Mouse (Mus musculus) MEL (cell line): ENCODE results near the gene Vwa3a.

Experiments used
- CHD2 ChIP-seq: IDR thresholded peaks from 2 replicates; pipeline ENCODE4 v1.6.1; 2011; ENCODE audit warnings: low read length, improper control_type of control experiment
- CTCF ChIP-seq, 3 experiments: IDR thresholded peaks in 2 of 3; conservative IDR thresholded peaks in 1 of 3; 2 replicates each; pipeline ENCODE4 v1.5.1; 2011 to 2012; ENCODE audit warnings: low read length in 3 of 3, low read depth in 2 of 3, mild to moderate bottlenecking in 2 of 3, improper control_type of control experiment in 1 of 3, inconsistent platforms in 1 of 3, mixed read lengths in 1 of 3, moderate library complexity in 1 of 3; ENCODE audit not compliant: control insufficient read depth in 1 of 3, insufficient read depth in 1 of 3, poor library complexity in 1 of 3, severe bottlenecking in 1 of 3
- ELF1 ChIP-seq: IDR thresholded peaks from 2 replicates; pipeline ENCODE4 v1.6.1; 2014; ENCODE audit warnings: low read depth, mild to moderate bottlenecking, inconsistent platforms, low read length, improper control_type of control experiment, moderate library complexity
- EP300 ChIP-seq, 2 experiments: IDR thresholded peaks; 2 replicates each; pipeline ENCODE4 v1.6.1; 2011; ENCODE audit warnings: improper control_type of control experiment in 2 of 2, low read length in 2 of 2, low read depth in 1 of 2, mild to moderate bottlenecking in 1 of 2
- GABPA ChIP-seq: IDR thresholded peaks from 2 replicates; pipeline ENCODE4 v1.6.1; 2012; ENCODE audit warnings: low read depth, mild to moderate bottlenecking, inconsistent platforms, low read length, improper control_type of control experiment, moderate library complexity
- HCFC1 ChIP-seq: IDR thresholded peaks from 2 replicates; pipeline ENCODE4 v1.6.1; 2012; ENCODE audit warnings: low read depth, mild to moderate bottlenecking, inconsistent platforms, low read length, improper control_type of control experiment, moderate library complexity
- MAX ChIP-seq: IDR thresholded peaks from 2 replicates; pipeline ENCODE4 v1.6.1; 2011; ENCODE audit warnings: low read length, improper control_type of control experiment
- MXI1 ChIP-seq: IDR thresholded peaks from 2 replicates; pipeline ENCODE4 v1.6.1; 2011; ENCODE audit warnings: mild to moderate bottlenecking, low read depth, low read length, improper control_type of control experiment
- POLR2A ChIP-seq, 2 experiments: IDR thresholded peaks; 2 replicates each; pipeline ENCODE4 v1.6.1; 2011 to 2012; ENCODE audit warnings: low read length in 2 of 2, mild to moderate bottlenecking in 2 of 2, control low read depth in 1 of 2, improper control_type of control experiment in 1 of 2, low read depth in 1 of 2, moderate library complexity in 1 of 2; ENCODE audit not compliant: control insufficient read depth in 1 of 2, insufficient read depth in 1 of 2, poor library complexity in 1 of 2
- SMC3 ChIP-seq: IDR thresholded peaks from 2 replicates; pipeline ENCODE4 v1.6.1; 2011; ENCODE audit warnings: low read depth, low read length, improper control_type of control experiment
- TAL1 ChIP-seq: IDR thresholded peaks from 2 replicates; pipeline ENCODE4 v1.6.1; 2012; ENCODE audit warnings: mild to moderate bottlenecking, inconsistent platforms, low read length, moderate library complexity, mixed read lengths
- USF1 ChIP-seq: IDR thresholded peaks from 2 replicates; pipeline ENCODE4 v1.6.1; 2014; ENCODE audit warnings: low read depth, mild to moderate bottlenecking, inconsistent platforms, low read length, improper control_type of control experiment, moderate library complexity
- ZC3H11A ChIP-seq: IDR thresholded peaks from 2 replicates; pipeline ENCODE4 v1.6.1; 2012; ENCODE audit warnings: low read depth, mild to moderate bottlenecking, inconsistent platforms, low read length, improper control_type of control experiment
- ZMIZ1 ChIP-seq: IDR thresholded peaks from 2 replicates; pipeline ENCODE4 v1.6.1; 2012; ENCODE audit warnings: low read depth, mild to moderate bottlenecking, inconsistent platforms, low read length, improper control_type of control experiment, moderate library complexity

- TF ChIP-seq CTCF (IDR thresholded peaks at IDR 0.05 in 2 of 3, conservative IDR thresholded peaks at IDR 0.05 in 1 of 3; ENCODE audit: control insufficient read depth in 1 of 3, insufficient read depth in 1 of 3, low read depth in 2 of 3, low read length in 3 of 3, poor library complexity in 1 of 3, severe bottlenecking in 1 of 3) (no peak), CHD2 (no peak), TAL1 (no peak), ELF1 (no peak), POLR2A (IDR thresholded peaks at IDR 0.05; ENCODE audit: control insufficient read depth in 1 of 2, insufficient read depth in 1 of 2, low read depth in 1 of 2, low read length in 2 of 2, poor library complexity in 1 of 2) (no peak), SMC3 (no peak), MAX (no peak), ZC3H11A (no peak), EP300 (IDR thresholded peaks at IDR 0.05; ENCODE audit: low read depth in 1 of 2, low read length in 2 of 2) (no peak), ZMIZ1 (no peak), USF1 (no peak), GABPA (no peak), HCFC1 (no peak), MXI1 (no peak)
Observed at GRCm38 (mm10) chr7:120819386-120819785, 80.3 kb downstream of the Vwa3a start.
